Mouse (Mus musculus): ENCODE data around the gene Stag1. TPM values are rescaled to one million over a fixed set of nuclear protein-coding genes. Genes with fewer than 3 reads are reported as not detected.

Gene Stag1
- polyA plus RNA-seq, 1 experiment from 2014 or later = 27.7 TPM

GRCm38 (mm10) chr9:100580196-100580740, 17.3 kb upstream of the Stag1 start:
- Histone ChIP-seq H3K4me1 (replicated peaks) (peaks cover 23% of the 10 kb centered on the region), H3K9me3 (replicated peaks) (no peaks in the 10 kb centered on the region), H3K27ac (no peak overlapping the region), H3K27me3 (no peaks in the 10 kb centered on the region), H3K36me3 (no peaks in the 10 kb centered on the region), H3K4me2 (no peak overlapping the region), H3K4me3 (no peak overlapping the region), H3K9ac (no peak overlapping the region)
- WGBS = 61% methylated on average over 20 of the region's 20 CpGs
- no peak for ATAC-seq (replicated peaks; ENCODE audit: insufficient number of reproducible peaks, insufficient read depth, low FRiP score, low read depth)

- H3K9ac ChIP-seq = no peak overlapping the region
- H3K4me2 ChIP-seq = peak overlapping the region; percentile 32; the same call in 1 of the 2 replicates
- peak; percentile 77 for ATAC-seq (replicated peaks; ENCODE audit: insufficient number of reproducible peaks, insufficient read depth, low FRiP score, low read depth)
- no peak overlapping the region for H3K4me3 ChIP-seq
- peaks cover 23% of the 10 kb centered on the region for H3K4me1 ChIP-seq (replicated peaks)
- 45% methylated on average over 13 of the region's 13 CpGs for WGBS
- peak overlapping the region; percentile 87 for H3K27ac ChIP-seq
- no peaks in the 10 kb centered on the region for H3K36me3 ChIP-seq
- H3K9me3 ChIP-seq (replicated peaks) = no peaks in the 10 kb centered on the region
- H3K27me3 ChIP-seq = no peaks in the 10 kb centered on the region
These were observed 15.8 kb upstream of the Stag1 start for GRCm38 (mm10) chr9:100581543-100582492.

DNA sequence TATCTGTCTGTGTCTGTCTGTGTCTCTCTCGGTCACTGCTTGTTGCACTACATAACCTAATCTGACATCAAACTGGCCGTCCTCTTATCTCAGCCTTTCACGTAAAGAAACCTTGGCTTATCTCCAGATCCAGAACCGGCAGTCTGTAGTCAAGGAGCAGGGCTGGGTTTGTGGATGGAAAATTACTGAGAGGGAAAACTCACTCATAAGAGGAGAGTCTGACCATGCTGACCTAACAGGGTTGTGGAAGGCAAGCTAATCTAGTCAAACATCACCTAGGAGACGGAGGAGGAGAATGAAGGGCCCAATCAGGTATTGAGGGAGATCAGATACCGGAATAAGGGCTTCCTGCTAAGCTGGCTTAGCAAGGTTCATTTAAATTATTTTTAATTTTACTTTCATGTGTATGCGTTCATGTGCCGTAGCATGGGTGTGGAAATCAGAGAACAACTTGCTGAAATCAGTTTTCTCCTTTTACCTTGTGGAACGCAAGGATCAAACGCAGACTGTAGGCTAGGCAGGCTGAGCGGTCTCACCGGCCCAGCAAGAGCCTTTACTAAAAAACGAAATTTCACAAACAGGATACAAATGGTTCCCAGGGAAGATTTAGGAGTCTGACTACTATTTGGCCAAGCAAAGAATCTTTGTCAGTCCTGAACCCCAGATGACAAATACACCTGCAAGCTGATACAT, 14.6 kb upstream of the Stag1 start:
- H3K4me3 ChIP-seq = no peak overlapping the region
- H3K4me1 ChIP-seq (replicated peaks) = peaks cover 23% of the 10 kb centered on the region
- no peak overlapping the region for H3K9ac ChIP-seq
- WGBS = 49% methylated on average over 13 of the region's 13 CpGs
- peak; percentile 58; the same call in 1 of the 2 replicates for ATAC-seq (replicated peaks; ENCODE audit: insufficient number of reproducible peaks, insufficient read depth, low FRiP score, low read depth)
- H3K4me2 ChIP-seq = peak overlapping the region; percentile 23; the same call in 1 of the 2 replicates
- H3K27me3 ChIP-seq = no peaks in the 10 kb centered on the region
- H3K9me3 ChIP-seq (replicated peaks) = no peaks in the 10 kb centered on the region
- no peaks in the 10 kb centered on the region for H3K36me3 ChIP-seq
- peak overlapping the region; percentile 57 for H3K27ac ChIP-seq

GRCm38 (mm10) chr9:100584031-100584430, 13.6 kb upstream of the Stag1 start:
- Histone ChIP-seq H3K27ac (no peak overlapping the region), H3K4me1 (replicated peaks) (peaks cover 23% of the 10 kb centered on the region), H3K27me3 (no peaks in the 10 kb centered on the region), H3K4me3 (no peak overlapping the region), H3K9ac (no peak overlapping the region), H3K9me3 (replicated peaks) (no peaks in the 10 kb centered on the region), H3K36me3 (no peaks in the 10 kb centered on the region), H3K4me2 (no peak overlapping the region)
- WGBS = 82% methylated on average over 4 of the region's 4 CpGs
- ATAC-seq (replicated peaks; ENCODE audit: insufficient number of reproducible peaks, insufficient read depth, low FRiP score, low read depth) = no peak

- WGBS = 59% methylated on average over 4 of the region's 4 CpGs
- no peak overlapping the region for H3K4me2 ChIP-seq
- H3K4me3 ChIP-seq = no peak overlapping the region
- H3K9me3 ChIP-seq (replicated peaks) = no peaks in the 10 kb centered on the region
- no peak overlapping the region for H3K27ac ChIP-seq
- no peaks in the 10 kb centered on the region for H3K36me3 ChIP-seq
- no peak for ATAC-seq (replicated peaks; ENCODE audit: insufficient number of reproducible peaks, insufficient read depth, low FRiP score, low read depth)
- no peaks in the 10 kb centered on the region for H3K27me3 ChIP-seq
- no peak overlapping the region for H3K9ac ChIP-seq
- H3K4me1 ChIP-seq (replicated peaks) = no peaks in the 10 kb centered on the region
These were observed 7.1 kb upstream of the Stag1 start for GRCm38 (mm10) chr9:100590462-100590861.

DNA sequence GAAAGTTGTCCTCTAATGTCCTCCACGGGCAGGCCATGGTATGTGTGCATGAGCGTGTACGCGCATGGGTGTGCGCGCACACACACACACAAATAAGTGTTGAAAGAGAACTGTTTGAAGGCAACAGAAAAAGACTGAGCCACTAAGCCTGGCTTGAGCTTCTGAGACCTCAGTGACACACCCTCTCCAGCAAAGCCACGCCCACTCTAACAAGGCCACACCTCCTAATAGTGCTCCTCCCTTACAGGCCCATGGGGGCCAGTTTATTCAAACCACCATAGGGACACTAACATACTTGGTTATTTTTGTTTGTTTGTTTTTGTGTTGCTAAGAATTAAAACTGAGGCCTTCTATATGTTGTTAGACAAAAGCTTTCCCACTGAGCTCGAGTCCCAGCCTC, 1.3 kb upstream of the Stag1 start:
- H3K27ac ChIP-seq = no peak overlapping the region
- H3K4me2 ChIP-seq = no peak overlapping the region
- WGBS = 82% methylated on average over 8 of the region's 8 CpGs
- no peak for ATAC-seq (replicated peaks; ENCODE audit: insufficient number of reproducible peaks, insufficient read depth, low FRiP score, low read depth)
- no peaks in the 10 kb centered on the region for H3K9me3 ChIP-seq (replicated peaks)
- peaks cover 8% of the 10 kb centered on the region for H3K4me1 ChIP-seq (replicated peaks)
- no peaks in the 10 kb centered on the region for H3K27me3 ChIP-seq
- no peak overlapping the region for H3K9ac ChIP-seq
- no peaks in the 10 kb centered on the region for H3K36me3 ChIP-seq
- no peak overlapping the region for H3K4me3 ChIP-seq

GRCm38 (mm10) chr9:100599761-100600328, 2.2 kb downstream of the Stag1 start:
- Histone ChIP-seq H3K27me3 (no peaks in the 10 kb centered on the region), H3K9ac (no peak overlapping the region), H3K36me3 (no peaks in the 10 kb centered on the region), H3K4me1 (replicated peaks) (peaks cover 8% of the 10 kb centered on the region), H3K9me3 (replicated peaks) (no peaks in the 10 kb centered on the region), H3K4me3 (no peak overlapping the region), H3K4me2 (no peak overlapping the region), H3K27ac (no peak overlapping the region)
- WGBS = 74% methylated on average over 3 of the region's 3 CpGs
- ATAC-seq (replicated peaks; ENCODE audit: insufficient number of reproducible peaks, insufficient read depth, low FRiP score, low read depth) = no peak

DNA sequence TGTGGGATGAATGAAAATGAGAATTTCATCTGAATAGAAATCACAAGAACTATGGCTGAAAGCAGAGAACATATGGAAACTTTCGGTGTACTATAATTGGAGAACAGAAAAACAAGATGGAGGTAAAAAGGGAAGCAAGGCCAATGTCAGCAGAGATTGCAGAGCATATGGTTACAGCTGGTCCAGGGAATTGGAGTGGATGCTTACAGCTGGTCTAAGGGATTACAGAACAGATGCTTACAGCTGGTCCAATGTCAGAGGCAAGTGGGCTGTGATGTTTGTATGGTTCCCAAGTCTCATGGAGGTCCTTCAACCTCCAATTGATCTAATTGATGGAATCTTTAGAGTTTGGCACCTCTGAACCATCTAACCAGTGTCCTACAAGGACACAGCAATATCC, 4.5 kb downstream of the Stag1 start:
- Histone ChIP-seq H3K4me3 (no peak overlapping the region), H3K9me3 (replicated peaks) (no peaks in the 10 kb centered on the region), H3K36me3 (no peaks in the 10 kb centered on the region), H3K4me2 (no peak overlapping the region), H3K27ac (no peak overlapping the region), H3K9ac (no peak overlapping the region), H3K4me1 (replicated peaks) (peaks cover 14% of the 10 kb centered on the region), H3K27me3 (no peaks in the 10 kb centered on the region)
- 76% methylated on average over 1 of the region's 1 CpGs for WGBS
- ATAC-seq (replicated peaks; ENCODE audit: insufficient number of reproducible peaks, insufficient read depth, low FRiP score, low read depth) = no peak

GRCm38 (mm10) chr9:100603156-100603555, 5.6 kb downstream of the Stag1 start:
- Histone ChIP-seq H3K27ac (no peak overlapping the region), H3K9me3 (replicated peaks) (no peaks in the 10 kb centered on the region), H3K36me3 (no peaks in the 10 kb centered on the region), H3K4me1 (replicated peaks) (peaks cover 14% of the 10 kb centered on the region), H3K27me3 (no peaks in the 10 kb centered on the region), H3K4me3 (no peak overlapping the region), H3K9ac (no peak overlapping the region), H3K4me2 (no peak overlapping the region)
- 63% methylated on average over 5 of the region's 5 CpGs for WGBS
- ATAC-seq (replicated peaks; ENCODE audit: insufficient number of reproducible peaks, insufficient read depth, low FRiP score, low read depth) = no peak

- H3K36me3 ChIP-seq = no peaks in the 10 kb centered on the region
- H3K4me2 ChIP-seq = no peak overlapping the region
- H3K9me3 ChIP-seq (replicated peaks) = no peaks in the 10 kb centered on the region
- 84% methylated on average over 1 of the region's 1 CpGs for WGBS
- no peak overlapping the region for H3K4me3 ChIP-seq
- no peaks in the 10 kb centered on the region for H3K27me3 ChIP-seq
- H3K27ac ChIP-seq = peak overlapping the region; percentile 20; the same call in 1 of the 2 replicates
- no peak for ATAC-seq (replicated peaks; ENCODE audit: insufficient number of reproducible peaks, insufficient read depth, low FRiP score, low read depth)
- H3K4me1 ChIP-seq (replicated peaks) = peaks cover 7% of the 10 kb centered on the region
- no peak overlapping the region for H3K9ac ChIP-seq
These were observed 7.9 kb downstream of the Stag1 start for GRCm38 (mm10) chr9:100605522-100605921.

DNA sequence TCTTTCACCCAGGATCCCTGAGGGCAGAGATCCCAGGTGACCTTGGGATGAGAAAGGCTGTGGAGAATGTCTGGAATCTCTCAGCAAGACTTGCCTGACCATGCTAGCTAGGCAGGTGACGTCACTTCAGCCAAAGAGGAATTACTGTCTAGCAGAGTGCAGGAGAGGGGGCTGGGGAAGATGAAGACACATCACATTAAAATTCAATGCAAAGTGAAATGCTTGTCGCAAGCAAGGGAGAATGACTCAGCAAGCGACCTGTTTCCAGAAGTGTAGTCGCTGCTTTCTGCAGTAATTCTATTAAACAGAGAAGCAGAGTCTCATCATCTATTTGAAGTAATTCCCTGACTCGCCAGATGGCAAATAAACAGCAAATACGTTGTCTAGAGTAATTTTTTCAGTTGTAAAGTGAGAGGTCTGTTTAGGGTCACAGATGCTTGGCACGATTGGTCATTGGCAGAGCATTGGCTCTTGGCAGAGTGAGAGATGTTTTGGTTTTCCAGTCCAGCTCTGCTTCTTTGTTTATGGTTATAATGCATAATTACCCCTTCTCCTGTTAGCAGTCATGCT, 8.5 kb downstream of the Stag1 start:
- ATAC-seq (replicated peaks; ENCODE audit: insufficient number of reproducible peaks, insufficient read depth, low FRiP score, low read depth) = no peak
- no peak overlapping the region for H3K4me2 ChIP-seq

More for the DNA sequence above, 8.5 kb downstream of the Stag1 start:
- Histone ChIP-seq H3K27me3 (no peaks in the 10 kb centered on the region), H3K36me3 (no peaks in the 10 kb centered on the region), H3K9me3 (replicated peaks) (no peaks in the 10 kb centered on the region), H3K27ac (peak overlapping the region; percentile 53; the same call in 1 of the 2 replicates), H3K9ac (no peak overlapping the region), H3K4me3 (no peak overlapping the region), H3K4me1 (replicated peaks) (peaks cover 7% of the 10 kb centered on the region)
- 41% methylated on average over 7 of the region's 7 CpGs for WGBS
